Mouse (Mus musculus): Measurements from ENCODE around the gene Sirt5.
A peak's percentile ranks its signal among the peaks of the same experiment; 100 is the strongest.

Sirt5 gene

GRCm38 (mm10) chr13:43364985-43365824, at the start of gene Sirt5:
Gene Sirt5 (plus strand): TSS chr13:43365496.
- DNase-seq (ENCODE audit: extremely low read depth, insufficient read length, low spot score) = peak; percentile 86

DNA sequence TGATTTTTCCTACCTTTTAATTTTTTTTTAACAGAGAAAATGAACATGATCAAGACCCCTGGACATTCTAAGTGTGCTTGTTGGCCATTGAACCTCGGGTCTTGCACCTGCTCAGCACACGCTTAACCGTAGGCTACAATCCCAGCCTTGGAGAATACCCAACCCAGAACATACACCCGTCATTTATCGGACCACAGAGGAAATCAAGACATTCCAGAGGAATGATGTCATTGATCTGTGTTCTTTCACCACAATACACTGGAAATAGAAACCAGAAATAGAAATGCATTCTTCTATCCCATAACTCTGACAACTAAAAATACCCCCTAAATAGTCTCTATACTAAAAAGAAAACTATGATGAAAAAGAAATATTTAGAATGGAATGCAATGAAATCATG, 47.9 kb upstream of the Sirt5 start:
- DNase-seq (ENCODE audit: extremely low read depth, insufficient read length, low spot score) = peak; percentile 30

DNA sequence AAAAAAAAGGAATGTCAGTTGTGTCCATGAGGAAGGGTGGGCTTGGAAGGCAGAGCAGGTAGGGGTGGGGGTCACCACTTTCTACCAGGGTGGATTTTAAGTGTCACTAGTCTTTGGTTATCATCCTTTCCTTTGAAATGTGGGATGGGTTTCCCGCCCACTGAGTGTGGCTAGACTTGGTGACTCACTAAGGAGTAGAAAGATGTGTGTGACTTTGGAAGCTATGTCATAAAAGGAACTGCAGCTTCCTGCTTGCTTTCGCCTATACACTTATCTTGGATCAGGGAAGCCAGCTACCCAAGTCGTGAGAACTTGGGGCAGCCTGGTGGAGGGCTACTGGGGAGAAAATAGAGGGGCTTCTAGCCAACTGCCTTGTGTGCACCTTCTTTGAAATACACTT, 45.9 kb upstream of the Sirt5 start:
- peak; percentile 35 for DNase-seq (ENCODE audit: extremely low read depth, insufficient read length, low spot score)

- no peak for DNase-seq (ENCODE audit: extremely low read depth, insufficient read length, low spot score)
Observed at GRCm38 (mm10) chr13:43321492-43321891, 43.8 kb upstream of the Sirt5 start.

DNA sequence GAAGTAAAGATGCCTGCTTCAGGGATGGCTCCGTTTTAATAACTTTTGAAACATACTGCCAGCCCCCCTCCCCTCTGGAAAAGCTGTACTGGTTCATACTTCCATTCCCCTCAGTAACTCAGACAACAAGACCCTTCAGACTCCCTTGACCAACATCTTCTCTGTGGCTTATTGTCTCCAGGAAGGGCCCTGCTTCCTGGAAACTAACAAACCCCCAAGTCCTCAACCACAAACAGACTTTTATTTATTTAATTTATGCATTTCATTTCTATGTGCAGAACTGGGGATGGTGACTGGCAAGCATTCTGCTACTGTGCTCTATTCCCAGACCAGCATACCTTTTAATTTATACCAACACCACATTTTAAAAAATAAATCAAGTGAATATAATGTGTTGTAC, 39.9 kb upstream of the Sirt5 start:
- no peak for DNase-seq (ENCODE audit: extremely low read depth, insufficient read length, low spot score)

GRCm38 (mm10) chr13:43331721-43332444, 33.4 kb upstream of the Sirt5 start:
- DNase-seq (ENCODE audit: extremely low read depth, insufficient read length, low spot score) = no peak

GRCm38 (mm10) chr13:43332591-43332990, 32.7 kb upstream of the Sirt5 start:
- DNase-seq (ENCODE audit: extremely low read depth, insufficient read length, low spot score) = no peak

DNA sequence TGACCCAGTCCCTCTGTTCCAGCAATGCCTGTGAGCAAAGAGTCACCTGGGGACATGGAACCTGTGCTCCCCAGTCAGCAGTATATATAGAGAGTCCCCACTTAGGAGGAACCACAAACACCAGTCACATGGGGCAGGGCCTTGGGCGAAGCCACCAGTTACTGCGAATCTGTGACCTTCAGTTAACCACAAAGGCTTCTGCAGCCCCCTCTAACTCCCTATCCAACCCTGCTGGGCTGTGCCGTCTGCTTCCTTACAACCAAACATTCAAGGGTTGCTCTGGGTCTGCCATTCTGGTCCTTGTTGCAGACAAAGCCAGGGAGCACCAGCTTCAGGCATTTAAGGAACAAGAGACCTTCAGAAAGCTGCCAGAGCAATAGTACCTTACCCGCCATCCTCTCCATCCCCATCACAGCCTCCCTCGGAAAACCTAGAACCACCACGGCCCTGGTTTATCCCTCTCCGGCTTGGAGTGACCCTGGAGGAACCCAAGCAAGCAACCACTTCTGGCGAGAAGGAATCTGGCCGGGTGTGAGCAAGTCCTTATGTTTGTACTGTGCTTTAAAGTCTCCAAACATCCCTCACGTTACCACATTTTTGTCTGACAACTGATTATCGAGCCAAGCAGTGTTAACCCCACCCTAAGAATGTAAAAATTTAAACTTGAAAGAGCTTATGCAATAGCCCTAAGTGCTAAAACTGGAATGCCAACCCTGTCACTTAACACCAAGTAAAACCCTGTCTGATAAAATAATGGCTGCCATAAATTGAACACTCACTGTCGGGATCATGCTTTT, 28.7 kb upstream of the Sirt5 start:
- DNase-seq (ENCODE audit: extremely low read depth, insufficient read length, low spot score) = no peak

- DNase-seq (ENCODE audit: extremely low read depth, insufficient read length, low spot score) = no peak
Observed at GRCm38 (mm10) chr13:43338001-43338400, 27.3 kb upstream of the Sirt5 start.

DNA sequence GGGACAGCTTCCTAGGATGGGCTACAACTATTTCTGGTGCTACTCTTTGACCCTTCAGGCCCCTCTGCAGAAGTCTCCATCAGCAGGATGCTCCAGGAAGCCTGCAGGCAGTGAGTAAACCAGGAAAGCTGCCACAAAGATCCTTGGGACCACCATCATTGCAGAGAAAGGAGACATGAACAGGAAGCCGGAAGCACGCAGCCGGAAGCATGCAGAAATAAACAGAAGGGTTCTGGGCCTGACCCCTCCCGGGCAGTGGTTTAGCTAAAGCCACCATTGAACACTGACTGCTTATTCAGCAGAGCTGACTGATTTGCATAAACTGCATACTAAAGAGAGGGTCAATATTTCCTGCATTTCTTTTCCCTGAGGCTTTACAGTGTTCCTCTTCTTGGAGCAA, 26.7 kb upstream of the Sirt5 start:
- no peak for DNase-seq (ENCODE audit: extremely low read depth, insufficient read length, low spot score)

- no peak for DNase-seq (ENCODE audit: extremely low read depth, insufficient read length, low spot score)
Observed at GRCm38 (mm10) chr13:43346825-43347224, 18.5 kb upstream of the Sirt5 start.

- DNase-seq (ENCODE audit: extremely low read depth, insufficient read length, low spot score) = peak; percentile 49
Observed at GRCm38 (mm10) chr13:43349376-43349775, 15.9 kb upstream of the Sirt5 start.

DNA sequence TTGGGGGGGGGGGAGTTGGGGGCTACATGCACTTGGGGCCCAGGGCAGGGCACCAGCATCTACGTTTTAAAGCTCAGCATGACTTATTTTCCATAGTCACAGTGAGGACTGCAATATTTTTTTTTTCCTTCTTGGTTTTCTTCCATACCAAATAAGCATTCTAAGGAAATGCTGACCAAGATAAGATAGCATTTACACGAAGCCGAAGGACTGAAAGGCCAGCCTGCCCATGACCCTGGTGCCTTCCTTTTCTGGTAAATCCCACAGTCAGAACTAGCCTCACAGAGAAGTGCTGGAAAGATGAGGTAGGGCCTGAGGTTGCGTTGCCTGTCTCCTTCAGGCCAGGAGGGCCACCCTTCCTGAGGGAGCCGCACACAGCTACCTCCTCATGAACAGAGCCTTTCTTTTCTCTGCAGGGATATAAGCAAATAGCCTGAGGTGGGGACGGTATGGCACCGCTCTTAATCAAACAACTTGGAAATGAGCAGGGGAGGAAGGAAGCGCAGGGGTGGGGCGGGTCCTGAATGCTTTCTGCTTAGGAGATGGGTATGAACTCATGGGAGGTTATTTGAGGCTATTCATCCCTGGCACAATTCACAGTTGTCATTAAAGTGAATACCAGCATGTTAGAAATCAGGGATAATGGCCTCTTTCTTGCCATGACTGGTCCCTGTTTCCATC, 14.7 kb upstream of the Sirt5 start:
- DNase-seq (ENCODE audit: extremely low read depth, insufficient read length, low spot score) = no peak

- DNase-seq (ENCODE audit: extremely low read depth, insufficient read length, low spot score) = no peak
Observed at GRCm38 (mm10) chr13:43353356-43353755, 11.9 kb upstream of the Sirt5 start.

DNA sequence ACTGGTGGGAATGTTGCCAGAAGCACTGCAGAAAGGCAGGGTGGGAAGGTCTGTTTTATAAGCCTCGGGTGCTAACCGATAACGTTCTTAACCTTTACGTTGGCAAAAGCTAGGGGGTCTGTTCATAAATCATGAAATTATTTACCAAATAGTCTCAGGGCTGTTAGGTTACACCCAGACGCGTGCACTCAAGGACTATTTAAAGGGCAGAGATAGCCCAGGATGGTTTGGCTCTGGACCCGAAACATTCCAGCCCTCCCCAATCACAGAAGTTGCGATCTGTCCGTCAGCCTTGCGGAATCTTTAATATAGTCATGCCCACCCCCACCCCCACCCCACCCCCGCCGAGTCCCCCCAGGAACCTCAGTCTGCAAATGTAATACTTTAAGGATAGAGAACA, 10.9 kb upstream of the Sirt5 start:
- no peak for DNase-seq (ENCODE audit: extremely low read depth, insufficient read length, low spot score)

DNA sequence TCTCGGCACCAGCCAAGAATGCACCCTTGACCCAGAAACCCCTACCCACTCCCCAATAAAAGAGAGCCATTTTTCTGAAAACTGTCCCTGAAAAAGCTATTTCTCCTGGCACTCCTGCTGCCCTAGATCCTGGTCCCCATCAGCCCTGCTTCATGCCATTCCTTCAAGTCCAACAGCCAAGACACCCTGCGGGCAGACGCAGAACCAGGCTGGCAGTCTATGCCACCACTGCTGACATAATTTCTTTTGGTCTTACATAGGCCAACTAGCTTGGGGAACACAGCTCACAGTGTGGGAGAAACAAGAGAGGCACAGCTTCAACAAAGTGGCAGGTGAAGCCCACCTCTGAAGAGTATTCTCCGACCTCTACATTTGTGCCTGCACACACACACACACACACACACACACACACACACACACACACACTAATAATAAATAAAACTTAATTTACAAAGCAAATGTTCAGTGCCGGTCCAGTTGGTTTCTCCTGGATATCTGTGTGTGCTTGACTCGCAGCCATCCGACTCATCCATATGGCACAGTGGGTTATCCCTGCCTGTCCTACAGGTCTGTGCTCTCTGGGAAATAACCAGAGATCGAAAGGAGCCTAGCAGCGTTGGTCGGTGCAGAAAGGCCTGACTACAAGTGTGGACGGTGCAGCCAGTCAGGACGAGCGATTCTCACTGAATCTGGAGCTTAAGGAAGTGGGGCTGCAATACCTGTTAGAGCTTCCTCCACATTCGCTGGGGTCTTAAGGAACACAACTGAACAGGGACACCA, 8.8 kb upstream of the Sirt5 start:
- no peak for DNase-seq (ENCODE audit: extremely low read depth, insufficient read length, low spot score)

GRCm38 (mm10) chr13:43360534-43360933, 4.8 kb upstream of the Sirt5 start:
- DNase-seq (ENCODE audit: extremely low read depth, insufficient read length, low spot score) = no peak

GRCm38 (mm10) chr13:43362353-43362752, 2.9 kb upstream of the Sirt5 start:
- no peak for DNase-seq (ENCODE audit: extremely low read depth, insufficient read length, low spot score)

DNA sequence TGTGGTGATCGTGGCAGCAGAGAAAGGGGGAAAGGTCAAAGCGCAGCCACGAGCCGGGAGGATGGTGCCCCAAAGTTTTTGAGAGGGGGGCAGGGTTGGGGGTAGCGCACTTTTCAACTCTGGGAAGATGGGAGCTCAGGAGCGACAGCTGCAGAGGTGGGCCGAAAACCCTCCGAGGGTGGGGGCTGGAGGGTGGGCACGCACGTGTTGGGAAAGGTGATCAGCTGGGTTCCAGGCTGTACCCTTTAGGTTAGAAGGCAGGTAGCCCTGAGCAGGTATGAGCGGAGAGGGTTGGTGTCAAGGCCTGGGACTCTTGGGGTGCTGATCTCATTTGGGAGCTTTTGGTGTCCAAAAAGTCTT, 509 bp downstream of the Sirt5 start:
- no peak for DNase-seq (ENCODE audit: extremely low read depth, insufficient read length, low spot score)

- no peak for DNase-seq (ENCODE audit: extremely low read depth, insufficient read length, low spot score)
Observed at GRCm38 (mm10) chr13:43370063-43370462, 4.8 kb downstream of the Sirt5 start.
